Mouse (Mus musculus): ENCODE data around the gene Cyp27a1. TPM values are rescaled to one million over a fixed set of nuclear protein-coding genes. Genes with fewer than 3 reads are reported as not detected.

Cyp27a1 gene
- polyA plus RNA-seq, 1 experiment from 2014 or later: 30.0 TPM

- TF ChIP-seq EP300 (IDR thresholded peaks at IDR 0.05; ENCODE audit: low read depth): no peak
- TF ChIP-seq CTCF (IDR thresholded peaks at IDR 0.05; ENCODE audit: low read depth): no peak
- ATAC-seq: no peak
- peaks cover 55% of the 10 kb centered on the region for H3K36me3 ChIP-seq (replicated peaks; ENCODE audit: insufficient read depth, low read length)
- 83% methylated on average over 7 of the region's 7 CpGs for WGBS (ENCODE audit: insufficient replicate concordance)
- H3K4me1 ChIP-seq (ENCODE audit: insufficient read depth): no peaks in the 10 kb centered on the region
- H3K4me3 ChIP-seq (ENCODE audit: low read depth, low read length): no peak overlapping the region
- H3K27me3 ChIP-seq (ENCODE audit: insufficient read depth, low read length): no peaks in the 10 kb centered on the region
- no peak overlapping the region for H3K4me2 ChIP-seq (ENCODE audit: low read depth, low read length)
- no peaks in the 10 kb centered on the region for H3K9me3 ChIP-seq (ENCODE audit: low read length)
- H3K27ac ChIP-seq (ENCODE audit: low read depth): no peak overlapping the region
- no peak for DNase-seq
- H3K9ac ChIP-seq (replicated peaks): no peak overlapping the region
These were observed 26.2 kb upstream of the Cyp27a1 start for GRCm38 (mm10) chr1:74687131-74687530.

GRCm38 (mm10) chr1:74693891-74694583, 19.3 kb upstream of the Cyp27a1 start:
- Histone ChIP-seq H3K27me3 (ENCODE audit: insufficient read depth, low read length) (no peaks in the 10 kb centered on the region), H3K27ac (ENCODE audit: low read depth) (no peak overlapping the region), H3K9me3 (ENCODE audit: low read length) (no peaks in the 10 kb centered on the region), H3K36me3 (replicated peaks; ENCODE audit: insufficient read depth, low read length) (peaks cover 43% of the 10 kb centered on the region), H3K4me2 (ENCODE audit: low read depth, low read length) (no peak overlapping the region), H3K9ac (replicated peaks) (no peak overlapping the region), H3K4me3 (ENCODE audit: low read depth, low read length) (no peak overlapping the region), H3K4me1 (ENCODE audit: insufficient read depth) (peaks cover 8% of the 10 kb centered on the region)
- ATAC-seq: no peak
- DNase-seq: no peak
- TF ChIP-seq EP300 (IDR thresholded peaks at IDR 0.05; ENCODE audit: low read depth) (no peak), CTCF (IDR thresholded peaks at IDR 0.05; ENCODE audit: low read depth) (no peak)
- WGBS (ENCODE audit: insufficient replicate concordance): 82% methylated on average over 8 of the region's 8 CpGs

- H3K36me3 ChIP-seq (replicated peaks; ENCODE audit: insufficient read depth, low read length): peaks cover 36% of the 10 kb centered on the region
- no peak overlapping the region for H3K9ac ChIP-seq (replicated peaks)
- no peak overlapping the region for H3K4me3 ChIP-seq (ENCODE audit: low read depth, low read length)
- H3K27ac ChIP-seq (ENCODE audit: low read depth): no peak overlapping the region
- no peaks in the 10 kb centered on the region for H3K9me3 ChIP-seq (ENCODE audit: low read length)
- ATAC-seq: no peak
- WGBS (ENCODE audit: insufficient replicate concordance): 88% methylated on average over 4 of the region's 4 CpGs
- TF ChIP-seq CTCF (IDR thresholded peaks at IDR 0.05; ENCODE audit: low read depth): no peak
- no peak for TF ChIP-seq EP300 (IDR thresholded peaks at IDR 0.05; ENCODE audit: low read depth)
- no peaks in the 10 kb centered on the region for H3K27me3 ChIP-seq (ENCODE audit: insufficient read depth, low read length)
- peaks cover 11% of the 10 kb centered on the region for H3K4me1 ChIP-seq (ENCODE audit: insufficient read depth)
- no peak for DNase-seq
- no peak overlapping the region for H3K4me2 ChIP-seq (ENCODE audit: low read depth, low read length)
These were observed 17.5 kb upstream of the Cyp27a1 start for GRCm38 (mm10) chr1:74695836-74696235.

GRCm38 (mm10) chr1:74697416-74697815, 16.0 kb upstream of the Cyp27a1 start:
- no peaks in the 10 kb centered on the region for H3K27me3 ChIP-seq (ENCODE audit: insufficient read depth, low read length)
- peaks cover 11% of the 10 kb centered on the region for H3K4me1 ChIP-seq (ENCODE audit: insufficient read depth)
- H3K27ac ChIP-seq (ENCODE audit: low read depth): no peak overlapping the region
- TF ChIP-seq EP300 (IDR thresholded peaks at IDR 0.05; ENCODE audit: low read depth): no peak
- TF ChIP-seq CTCF (IDR thresholded peaks at IDR 0.05; ENCODE audit: low read depth): no peak
- DNase-seq (no peak), ATAC-seq (no peak)
- H3K4me3 ChIP-seq (ENCODE audit: low read depth, low read length): no peak overlapping the region
- 81% methylated on average over 6 of the region's 6 CpGs for WGBS (ENCODE audit: insufficient replicate concordance)
- H3K4me2 ChIP-seq (ENCODE audit: low read depth, low read length): no peak overlapping the region
- peaks cover 28% of the 10 kb centered on the region for H3K36me3 ChIP-seq (replicated peaks; ENCODE audit: insufficient read depth, low read length)
- H3K9ac ChIP-seq (replicated peaks): no peak overlapping the region
- H3K9me3 ChIP-seq (ENCODE audit: low read length): no peaks in the 10 kb centered on the region

- Histone ChIP-seq H3K4me1 (ENCODE audit: insufficient read depth) (peaks cover 11% of the 10 kb centered on the region), H3K36me3 (replicated peaks; ENCODE audit: insufficient read depth, low read length) (peaks cover 26% of the 10 kb centered on the region), H3K27ac (ENCODE audit: low read depth) (peak overlapping the region; percentile 74), H3K9ac (replicated peaks) (no peak overlapping the region), H3K4me3 (ENCODE audit: low read depth, low read length) (no peak overlapping the region), H3K27me3 (ENCODE audit: insufficient read depth, low read length) (no peaks in the 10 kb centered on the region), H3K9me3 (ENCODE audit: low read length) (no peaks in the 10 kb centered on the region), H3K4me2 (ENCODE audit: low read depth, low read length) (no peak overlapping the region)
- DNase-seq (no peak), ATAC-seq (peak; percentile 55)
- TF ChIP-seq EP300 (IDR thresholded peaks at IDR 0.05; ENCODE audit: low read depth) (no peak), CTCF (IDR thresholded peaks at IDR 0.05; ENCODE audit: low read depth) (no peak)
- 96% methylated on average over 1 of the region's 1 CpGs for WGBS (ENCODE audit: insufficient replicate concordance)
These were observed 15.0 kb upstream of the Cyp27a1 start for GRCm38 (mm10) chr1:74698353-74698752.

GRCm38 (mm10) chr1:74698791-74699190, 14.6 kb upstream of the Cyp27a1 start:
- H3K27ac ChIP-seq (ENCODE audit: low read depth): peak overlapping the region; percentile 74
- H3K9ac ChIP-seq (replicated peaks): no peak overlapping the region
- peak; percentile 59; the same call in 1 of the 2 replicates for TF ChIP-seq EP300 (IDR thresholded peaks at IDR 0.05; ENCODE audit: low read depth)
- TF ChIP-seq CTCF (IDR thresholded peaks at IDR 0.05; ENCODE audit: low read depth): no peak
- H3K4me3 ChIP-seq (ENCODE audit: low read depth, low read length): no peak overlapping the region
- H3K27me3 ChIP-seq (ENCODE audit: insufficient read depth, low read length): no peaks in the 10 kb centered on the region
- H3K36me3 ChIP-seq (replicated peaks; ENCODE audit: insufficient read depth, low read length): peaks cover 26% of the 10 kb centered on the region
- 34% methylated on average over 1 of the region's 1 CpGs for WGBS (ENCODE audit: insufficient replicate concordance)
- peak; percentile 88 for ATAC-seq
- no peak overlapping the region for H3K4me2 ChIP-seq (ENCODE audit: low read depth, low read length)
- no peaks in the 10 kb centered on the region for H3K9me3 ChIP-seq (ENCODE audit: low read length)
- peaks cover 11% of the 10 kb centered on the region for H3K4me1 ChIP-seq (ENCODE audit: insufficient read depth)
- peak; percentile 70 for DNase-seq
